Mouse (Mus musculus) inflammation-experienced regulatory T-cells, adult 6 months (primary cell): ENCODE data around the gene Pip4k2c. TPM values are rescaled to one million over a fixed set of nuclear protein-coding genes. Genes with fewer than 3 reads are reported as not detected.

Source experiments
- ATAC-seq: one replicate; pipeline ENCODE4 v1.8.0; 2017
- polyA plus RNA-seq, 3 experiments: library from polyadenylated mRNA; unstranded; fragments of 100-300 nt; shearing (Covaris generic); gene quantifications; one replicate each; pipeline ENCODE4 v1.2.1; 2017

The Pip4k2c gene
- 10 to 100 TPM; 25.7 to 32.1 (median 26.0) TPM for polyA plus RNA-seq

DNA sequence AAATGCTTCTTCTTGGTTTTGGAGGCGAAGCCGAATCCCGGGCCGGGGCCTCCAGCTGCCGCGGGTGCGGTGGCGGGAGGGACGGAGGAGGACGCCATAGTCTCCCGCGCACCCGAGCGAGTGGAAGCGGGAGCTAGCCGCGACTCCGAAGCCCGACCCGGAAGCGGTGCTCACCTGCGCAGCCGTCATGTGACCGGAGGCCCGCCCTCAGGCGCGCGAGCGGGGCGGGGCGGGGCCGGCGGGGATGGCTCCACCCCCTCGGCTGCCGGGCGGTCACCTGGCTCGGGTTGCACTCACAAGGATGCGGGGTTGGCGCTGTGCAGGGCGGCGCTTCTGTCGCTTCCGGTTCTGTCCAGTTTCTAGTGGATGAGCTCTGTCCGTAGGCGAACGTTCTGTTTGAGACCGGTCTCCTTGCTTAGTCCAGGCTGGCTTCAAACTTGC is at the start of gene Pip4k2c:
TSS of gene Pip4k2c (minus strand) at position 172 of the 441 bp plus-strand sequence.
- peak; percentile 95 for ATAC-seq

DNA sequence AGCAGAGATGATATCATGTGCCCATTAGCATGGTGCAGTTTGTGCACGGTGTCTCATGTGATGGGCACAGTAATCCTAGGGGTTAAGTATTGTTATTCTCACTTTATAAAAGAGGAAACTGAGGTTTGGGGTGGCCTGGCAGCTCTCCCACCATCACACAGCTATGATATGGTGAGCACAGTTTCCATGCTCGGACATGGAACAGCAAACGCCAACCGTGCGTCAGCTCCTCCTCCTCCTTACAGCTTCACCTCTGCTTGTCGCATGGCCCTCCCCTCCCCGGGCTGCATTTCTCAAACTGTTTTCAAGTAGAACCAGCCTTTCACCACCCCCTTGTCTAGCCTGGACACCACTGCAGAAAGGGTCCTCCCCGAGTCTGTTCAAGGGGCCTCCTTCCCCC is 47.1 kb upstream of the Pip4k2c start:
- ATAC-seq = no peak

- no peak for ATAC-seq
These were observed 46.4 kb upstream of the Pip4k2c start for GRCm38 (mm10) chr10:127257790-127258189.

GRCm38 (mm10) chr10:127255625-127256345 is 44.4 kb upstream of the Pip4k2c start:
- ATAC-seq = no peak

DNA sequence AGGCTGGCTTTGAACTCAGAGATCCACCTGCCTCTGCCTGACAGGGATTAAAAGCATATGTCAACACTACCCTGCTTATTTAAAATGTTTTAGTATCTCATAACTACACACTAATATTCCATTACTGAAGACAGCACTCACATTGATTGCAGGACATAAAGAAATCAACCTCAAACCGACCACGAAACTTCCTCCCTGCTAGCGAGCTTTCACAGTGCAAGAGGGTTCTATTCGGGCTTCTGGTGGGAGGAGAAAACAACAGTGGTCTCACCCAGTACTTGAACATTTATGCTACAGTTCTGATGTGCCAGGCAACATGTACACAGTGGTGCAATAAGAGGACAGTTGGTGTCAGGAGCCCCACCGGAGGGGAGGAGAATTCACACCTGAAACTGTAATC is 39.4 kb upstream of the Pip4k2c start:
- no peak for ATAC-seq

- no peak for ATAC-seq
These were observed 26.9 kb upstream of the Pip4k2c start for GRCm38 (mm10) chr10:127238241-127238824.

DNA sequence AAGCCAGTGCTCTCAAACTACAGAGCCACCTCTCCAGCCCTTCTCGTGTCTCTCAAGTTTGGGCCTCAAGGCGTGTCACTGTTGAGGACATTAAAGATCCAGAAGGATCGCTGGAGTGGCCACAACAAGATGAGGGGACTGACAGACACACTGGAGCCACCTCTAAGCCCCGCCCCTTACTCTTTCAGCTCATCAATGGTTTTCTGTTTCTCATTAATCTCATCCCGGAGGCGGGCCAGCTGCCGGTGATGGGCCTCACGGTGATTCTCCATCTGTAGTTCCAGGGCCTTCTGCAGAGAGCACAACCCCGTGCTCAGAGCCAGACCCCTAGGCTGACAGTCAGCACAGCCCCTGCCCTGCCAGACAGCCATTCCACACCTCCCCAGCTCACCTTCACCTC is 25.2 kb upstream of the Pip4k2c start:
- no peak for ATAC-seq

DNA sequence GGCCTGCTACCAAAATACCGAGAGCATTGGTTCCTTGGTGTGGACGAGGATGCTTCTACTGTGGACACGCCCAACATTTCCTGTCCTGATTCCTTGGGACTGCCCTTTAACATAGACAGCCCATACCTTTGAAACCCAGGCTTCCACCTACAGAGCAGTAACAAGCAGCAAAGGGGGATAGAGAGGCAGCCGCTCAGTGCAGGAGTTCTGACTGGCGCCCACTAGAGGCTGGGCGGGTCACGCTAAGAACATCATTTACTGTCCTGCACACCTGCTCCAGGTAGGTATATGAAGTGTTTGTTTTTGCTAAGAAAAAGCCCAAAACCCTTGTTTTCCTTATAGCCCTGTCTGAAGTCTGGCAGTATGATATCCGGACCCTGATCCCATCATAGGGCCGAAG is 21.8 kb upstream of the Pip4k2c start:
- no peak for ATAC-seq

- ATAC-seq = no peak
These were observed 20.4 kb upstream of the Pip4k2c start for GRCm38 (mm10) chr10:127231741-127232140.

DNA sequence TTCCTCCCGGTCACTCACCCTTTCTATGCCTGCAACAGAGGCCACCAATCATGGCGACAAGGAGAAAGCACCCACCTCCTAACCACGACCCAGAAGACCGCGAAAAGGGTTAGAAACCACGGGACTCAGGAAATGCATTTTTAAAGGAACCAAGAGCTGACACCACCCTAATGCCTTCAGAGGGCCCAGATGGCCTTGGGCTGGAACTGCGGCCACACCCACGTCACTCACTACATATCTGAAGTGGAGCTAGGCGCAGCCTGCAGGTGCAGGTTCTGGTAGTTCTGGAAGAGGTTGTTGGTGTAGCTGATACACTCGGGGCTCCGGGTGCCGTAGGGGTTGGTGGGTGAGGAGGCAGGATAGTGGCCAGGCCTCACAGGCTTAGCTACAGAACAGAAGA is 19.3 kb upstream of the Pip4k2c start:
- ATAC-seq = no peak

GRCm38 (mm10) chr10:127228897-127229296 is 17.5 kb upstream of the Pip4k2c start:
- ATAC-seq = no peak

GRCm38 (mm10) chr10:127227163-127227562 is 15.8 kb upstream of the Pip4k2c start:
- ATAC-seq = no peak

GRCm38 (mm10) chr10:127226318-127226895 is 15.0 kb upstream of the Pip4k2c start:
- ATAC-seq = no peak

DNA sequence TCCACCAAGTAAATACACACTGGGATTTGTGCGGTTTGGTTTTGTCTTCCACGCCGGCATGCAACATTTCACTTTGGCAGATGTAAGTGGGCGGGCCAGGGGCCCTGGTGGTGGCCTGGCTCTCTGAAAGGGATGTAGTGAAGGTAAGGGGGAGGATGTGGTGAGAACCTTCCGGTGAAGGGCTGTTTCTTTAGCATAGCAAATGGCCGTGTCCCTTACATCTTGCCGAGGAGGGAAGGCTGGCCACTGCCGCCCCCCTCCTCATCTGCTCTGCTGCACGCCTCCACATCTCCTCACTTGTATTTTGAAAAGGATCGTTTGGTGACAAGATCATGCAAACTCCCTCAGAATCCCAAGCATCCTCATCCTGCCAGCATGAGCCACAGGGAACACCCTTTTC is 14.3 kb upstream of the Pip4k2c start:
- peak; percentile 97 for ATAC-seq

DNA sequence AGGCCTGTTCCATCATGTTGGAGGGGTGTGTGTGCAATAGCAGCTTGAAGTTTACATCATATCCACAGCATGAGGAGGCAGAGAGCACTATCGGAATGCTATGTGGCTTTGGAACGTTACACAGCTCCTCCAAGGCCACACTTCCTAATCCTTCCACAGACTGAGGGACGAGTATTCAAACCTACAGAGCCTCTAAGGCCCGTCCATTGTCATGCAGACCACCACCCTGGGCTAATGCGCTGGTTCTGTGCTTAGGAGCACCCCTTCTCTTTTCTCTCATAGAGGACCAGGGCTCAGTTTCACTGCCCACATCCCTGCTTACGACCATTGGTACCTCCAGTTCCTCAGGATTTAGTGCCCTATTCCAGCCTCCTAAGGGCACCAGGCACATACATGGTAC is 13.8 kb upstream of the Pip4k2c start:
- no peak for ATAC-seq

DNA sequence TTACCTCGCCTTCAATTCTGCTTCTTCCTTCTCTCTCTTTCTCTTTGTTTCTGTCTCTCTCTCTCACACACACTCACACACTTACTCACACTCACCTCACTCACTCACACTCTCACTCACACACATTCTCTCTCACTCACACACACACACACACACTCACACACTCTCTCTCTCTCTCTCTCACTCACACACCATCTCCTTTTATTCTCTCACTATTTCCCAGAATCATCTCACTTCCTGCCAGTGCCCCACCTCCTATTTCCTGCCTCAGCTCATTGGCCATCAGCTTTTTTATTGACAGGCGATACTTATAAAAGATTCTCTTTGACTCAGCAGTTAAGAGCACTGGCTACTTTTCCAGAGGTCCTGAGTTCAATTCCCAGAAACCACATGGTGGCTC is 7.0 kb upstream of the Pip4k2c start:
- ATAC-seq = no peak

GRCm38 (mm10) chr10:127217177-127217576 is 5.8 kb upstream of the Pip4k2c start:
- ATAC-seq = no peak

DNA sequence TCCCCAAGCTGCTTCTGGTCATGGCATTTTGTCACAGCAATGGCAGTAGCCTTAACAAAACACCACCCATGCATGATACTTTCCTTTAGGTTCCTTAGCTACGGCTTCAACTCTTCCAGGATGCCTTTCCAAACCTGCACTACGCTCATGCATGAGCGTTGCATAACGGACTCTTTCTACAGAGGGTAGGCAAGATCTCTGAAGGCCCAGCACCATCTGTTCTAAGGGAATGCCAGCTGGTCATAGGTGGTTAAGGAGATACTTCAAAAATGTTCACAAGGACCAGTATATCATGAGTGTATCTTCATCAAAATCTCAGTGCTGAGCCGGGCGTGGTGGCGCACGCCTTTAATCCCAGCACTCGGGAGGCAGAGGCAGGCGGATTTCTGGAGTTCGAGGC is 5.1 kb upstream of the Pip4k2c start:
- ATAC-seq = no peak

GRCm38 (mm10) chr10:127214422-127214803 is 3.0 kb upstream of the Pip4k2c start:
- ATAC-seq = no peak

DNA sequence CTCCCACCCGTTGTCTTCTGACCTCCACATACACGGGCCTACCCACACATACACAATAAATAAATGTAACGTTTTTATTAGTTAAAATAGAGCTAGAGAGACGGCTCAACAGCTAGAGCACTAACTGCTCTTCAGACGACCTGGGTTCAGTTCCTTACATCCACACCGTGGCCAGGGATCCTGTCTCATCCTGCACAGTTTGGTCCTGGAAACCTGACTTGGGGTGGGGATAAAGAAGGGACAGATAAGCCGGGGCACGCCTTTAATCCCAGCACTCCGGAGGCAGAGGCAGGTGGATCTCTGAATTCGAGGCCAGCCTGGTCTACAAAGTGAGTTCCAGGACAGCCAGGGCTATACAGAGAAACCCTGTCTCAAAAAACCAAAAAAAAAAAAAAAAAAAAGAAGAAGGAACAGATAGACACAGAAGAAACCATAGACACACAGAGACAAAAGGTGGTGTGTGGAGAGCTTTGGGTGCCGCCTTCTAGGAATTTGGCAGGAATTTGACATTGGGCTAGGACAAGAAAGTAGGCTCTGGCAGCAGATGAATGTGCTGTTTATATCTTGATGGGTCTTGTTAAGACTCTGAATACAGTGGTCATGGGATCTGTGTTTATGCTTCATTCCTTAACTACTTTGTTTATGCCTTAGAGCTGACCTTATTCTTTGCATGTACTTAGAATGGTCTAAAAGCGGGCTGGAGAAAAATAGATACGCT is 2.5 kb upstream of the Pip4k2c start:
- ATAC-seq = no peak

- ATAC-seq = no peak
These were observed 1.9 kb upstream of the Pip4k2c start for GRCm38 (mm10) chr10:127213272-127213671.

DNA sequence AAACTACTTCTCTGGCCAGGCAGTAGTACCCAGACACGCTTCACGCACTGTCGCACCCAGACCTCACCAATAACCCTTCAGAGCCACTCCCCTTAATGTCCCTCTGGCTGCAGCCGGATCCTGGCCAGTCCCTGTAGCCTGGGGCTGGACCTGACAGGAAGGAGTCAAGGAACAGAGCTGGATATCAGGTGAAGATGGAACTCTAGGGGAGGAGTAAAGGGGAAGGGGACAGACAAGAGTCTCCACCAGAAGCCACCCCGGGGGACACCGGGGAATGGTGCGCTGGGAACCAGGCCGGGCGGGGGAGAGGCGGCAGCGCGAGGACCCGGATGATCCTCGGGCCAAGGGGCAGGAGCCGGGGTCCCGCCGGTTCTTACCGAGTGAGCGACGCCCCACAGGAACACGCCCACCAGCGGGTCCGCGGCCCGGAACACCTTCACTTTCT is 402 bp downstream of the Pip4k2c start:
- ATAC-seq = peak; percentile 40

GRCm38 (mm10) chr10:127209928-127210570 is 1.3 kb downstream of the Pip4k2c start:
- no peak for ATAC-seq
